Mouse (Mus musculus) megakaryocyte, embryonic 14.5 days (primary cell): ENCODE data around the gene Tpt1.

Source experiments
- FLI1 ChIP-seq: IDR thresholded peaks from 2 replicates; pipeline ENCODE4 v1.6.1; 2012; ENCODE audit warnings: low read length, inconsistent platforms, mixed read lengths
- GATA1 ChIP-seq: IDR thresholded peaks from 3 replicates; pipeline ENCODE4 v1.6.1; 2012; ENCODE audit warnings: mixed read lengths, low read length, inconsistent platforms, borderline replicate concordance

GRCm38 (mm10) chr14:75834739-75835381 is 10.0 kb upstream of the Tpt1 start:
- TF ChIP-seq FLI1, result no peak
- TF ChIP-seq GATA1, result no peak
